Mouse (Mus musculus): ENCODE measurements around the gene Cyth2.
A peak's percentile ranks its signal among the peaks of the same experiment; 100 is the strongest.

Gene Cyth2

GRCm38 (mm10) chr7:45786136-45786578 is 28.2 kb downstream of the Cyth2 start:
- no peak for DNase-seq (ENCODE audit: low spot score in 2 of 2)

GRCm38 (mm10) chr7:45785388-45786135 is 28.8 kb downstream of the Cyth2 start:
- DNase-seq (ENCODE audit: low spot score in 2 of 2): no peak

- DNase-seq (ENCODE audit: low spot score in 2 of 2): peak in 1 of 2 experiments; percentile 47
Observed at GRCm38 (mm10) chr7:45784524-45785372, 29.6 kb downstream of the Cyth2 start, which contains the start of gene Sult2b1. Gene Sult2b1, minus strand, starts transcription at chr7:45784669.

GRCm38 (mm10) chr7:45783511-45784091 is 30.8 kb downstream of the Cyth2 start, which contains the start of gene Lmtk3:
Gene Lmtk3, plus strand, starts transcription at chr7:45783738.
- no peak for DNase-seq (ENCODE audit: low spot score in 2 of 2)

GRCm38 (mm10) chr7:45782271-45782670 is 32.1 kb downstream of the Cyth2 start:
- DNase-seq (ENCODE audit: low spot score in 2 of 2): no peak

- DNase-seq (ENCODE audit: low spot score in 2 of 2): no peak
Observed at GRCm38 (mm10) chr7:45779081-45779641, 35.2 kb downstream of the Cyth2 start.

GRCm38 (mm10) chr7:45775237-45775636 is 39.1 kb downstream of the Cyth2 start:
- no peak for DNase-seq (ENCODE audit: low spot score in 2 of 2)

- no peak for DNase-seq (ENCODE audit: low spot score in 2 of 2)
Observed at GRCm38 (mm10) chr7:45771101-45771500, 43.3 kb downstream of the Cyth2 start.

- DNase-seq (ENCODE audit: low spot score in 2 of 2): no peak
Observed at GRCm38 (mm10) chr7:45770427-45771082, 43.8 kb downstream of the Cyth2 start.

- DNase-seq (ENCODE audit: low spot score in 2 of 2): no peak
Observed at GRCm38 (mm10) chr7:45767500-45767899, 46.9 kb downstream of the Cyth2 start.

GRCm38 (mm10) chr7:45766764-45767163 is 47.6 kb downstream of the Cyth2 start:
- no peak for DNase-seq (ENCODE audit: low spot score in 2 of 2)

- DNase-seq (ENCODE audit: low spot score in 2 of 2): no peak
Observed at GRCm38 (mm10) chr7:45765995-45766394, 48.4 kb downstream of the Cyth2 start.

GRCm38 (mm10) chr7:45760151-45760550 is 54.2 kb downstream of the Cyth2 start:
- no peak for DNase-seq (ENCODE audit: low spot score in 2 of 2)

- peak in 1 of 2 experiments; percentile 40 for DNase-seq (ENCODE audit: low spot score in 2 of 2)
Observed at GRCm38 (mm10) chr7:45759400-45759799, 55.0 kb downstream of the Cyth2 start.
